Mouse (Mus musculus) heart, embryonic 14.5 days (tissue): Measurements from ENCODE around the gene Sulf2. TPM values are rescaled to one million over a fixed set of nuclear protein-coding genes. Genes with fewer than 3 reads are reported as not detected.

Experiments
- ATAC-seq: fragments of 200-750 bp; cut with Nextera tagmentation; 2 replicates; pipeline ENCODE4 v1.8.0; 2017; ENCODE audit warnings: low read depth, moderate TSS enrichment; ENCODE audit not compliant: insufficient number of reproducible peaks, insufficient read depth, low FRiP score
- H3K27ac ChIP-seq, 2 experiments: fragments of 200-500 bp in 1 of 2; fragments of 300-500 bp in 1 of 2; sonication (generic) in 1 of 2; replicated peaks in 1 of 2; 2 replicates each; pipeline ENCODE4 v1.5.1; 2012 to 2014; ENCODE audit warnings: low read depth in 2 of 2, low read length in 2 of 2, control low read depth in 1 of 2, mild to moderate bottlenecking in 1 of 2, mixed read lengths in 1 of 2; ENCODE audit not compliant: control insufficient read depth in 1 of 2, insufficient read depth in 1 of 2
- H3K27me3 ChIP-seq: fragments of 300-500 bp; sonication (generic); 2 replicates; pipeline ENCODE4 v1.6.1; 2014; ENCODE audit warnings: mild to moderate bottlenecking, low read length, control low read depth; ENCODE audit not compliant: control insufficient read depth, insufficient read depth
- H3K36me3 ChIP-seq: fragments of 300-500 bp; sonication (generic); 2 replicates; pipeline ENCODE4 v1.6.1; 2014; ENCODE audit warnings: mild to moderate bottlenecking, control low read depth, low read length, mixed read lengths; ENCODE audit not compliant: control insufficient read depth, insufficient read depth
- H3K4me1 ChIP-seq, 2 experiments: fragments of 200-500 bp in 1 of 2; fragments of 300-500 bp in 1 of 2; sonication (generic) in 1 of 2; 2 replicates each; pipeline ENCODE4 v1.6.1; 2012 to 2014; ENCODE audit warnings: low read length in 2 of 2, control low read depth in 1 of 2, mixed read lengths in 1 of 2; ENCODE audit not compliant: control insufficient read depth in 2 of 2, insufficient read depth in 2 of 2
- H3K4me2 ChIP-seq: fragments of 300-500 bp; sonication (generic); 2 replicates; pipeline ENCODE4 v1.6.1; 2014; ENCODE audit warnings: mild to moderate bottlenecking, low read length
- H3K4me3 ChIP-seq, 2 experiments: fragments of 200-500 bp in 1 of 2; fragments of 300-500 bp in 1 of 2; sonication (generic) in 1 of 2; 2 replicates each; pipeline ENCODE4 v1.5.1; 2012 to 2014; ENCODE audit warnings: low read length in 2 of 2, mild to moderate bottlenecking in 2 of 2, control low read depth in 1 of 2, low read depth in 1 of 2, moderate library complexity in 1 of 2; ENCODE audit not compliant: control insufficient read depth in 1 of 2, insufficient read depth in 1 of 2
- H3K9ac ChIP-seq: fragments of 300-500 bp; sonication (generic); 2 replicates; pipeline ENCODE4 v1.6.1; 2014; ENCODE audit warnings: mild to moderate bottlenecking, low read length
- H3K9me3 ChIP-seq: fragments of 300-500 bp; sonication (generic); 2 replicates; pipeline ENCODE4 v1.6.1; 2016; ENCODE audit warnings: low read length, control low read depth; ENCODE audit not compliant: control insufficient read depth
- WGBS: fragments of 180-500 bp; shearing (Covaris S2); extraction: QIAGEN DNeasy Blood & Tissue Kit; methylation state at CpG from one replicate; pipeline ENCODE4 v1.1.7; 2014; 5-methylcytosine and 5-hydroxymethylcytosine counted together
- polyA plus RNA-seq: library from polyadenylated mRNA; unstranded; fragments of >200 nt; fragmentation: Nextera tagmentation; extraction: Ambion mirVana; gene quantifications from 2 replicates; pipeline ENCODE4 v1.2.1, GENCODE M21; 2014

The Sulf2 gene
- polyA plus RNA-seq, 1 experiment from 2014 or later = 115 TPM

GRCm38 (mm10) chr2:166096300-166096699, 59.2 kb downstream of the Sulf2 start:
- Histone ChIP-seq H3K9me3 (no peaks in the 10 kb centered on the region), H3K36me3 (peaks cover 49% of the 10 kb centered on the region), H3K27ac (peak overlapping the region in 1 of 2 experiments; percentile 50; a peak in 2 of 4 replicates), H3K4me3 (no peak overlapping the region), H3K27me3 (no peaks in the 10 kb centered on the region), H3K4me2 (no peak overlapping the region), H3K9ac (no peak overlapping the region), H3K4me1 (peaks cover 32 to 51% of the 10 kb centered on the region in 2 experiments)
- 65% methylated on average over 6 of the region's 6 CpGs for WGBS
- ATAC-seq = no peak

- Histone ChIP-seq H3K36me3 (peaks cover 68% of the 10 kb centered on the region), H3K9me3 (no peaks in the 10 kb centered on the region), H3K27ac (no peak overlapping the region), H3K27me3 (no peaks in the 10 kb centered on the region), H3K4me1 (peaks cover 13 to 26% of the 10 kb centered on the region in 2 experiments), H3K4me2 (no peak overlapping the region), H3K9ac (no peak overlapping the region), H3K4me3 (no peak overlapping the region)
- ATAC-seq = no peak
- 91% methylated on average over 6 of the region's 6 CpGs for WGBS
These were observed 63.1 kb downstream of the Sulf2 start for GRCm38 (mm10) chr2:166092412-166092811.

GRCm38 (mm10) chr2:166091599-166091998, 63.9 kb downstream of the Sulf2 start:
- Histone ChIP-seq H3K27me3 (no peaks in the 10 kb centered on the region), H3K27ac (no peak overlapping the region), H3K9me3 (no peaks in the 10 kb centered on the region), H3K4me1 (peaks cover 13 to 23% of the 10 kb centered on the region in 2 experiments), H3K4me2 (no peak overlapping the region), H3K9ac (no peak overlapping the region), H3K4me3 (no peak overlapping the region), H3K36me3 (peaks cover 73% of the 10 kb centered on the region)
- ATAC-seq = no peak

GRCm38 (mm10) chr2:166090131-166090581, 65.3 kb downstream of the Sulf2 start:
- no peak overlapping the region for H3K4me3 ChIP-seq
- peak overlapping the region; percentile 42 to 70 for H3K27ac ChIP-seq
- peaks cover 83% of the 10 kb centered on the region for H3K36me3 ChIP-seq
- H3K4me1 ChIP-seq = peaks cover 10 to 12% of the 10 kb centered on the region in 2 experiments
- H3K27me3 ChIP-seq = no peaks in the 10 kb centered on the region
- H3K9me3 ChIP-seq = no peaks in the 10 kb centered on the region
- peak overlapping the region; percentile 30 for H3K9ac ChIP-seq
- 21% methylated on average over 7 of the region's 7 CpGs for WGBS
- ATAC-seq = 0 out of 2 replicates have a peak, but pooled peaks have one; percentile 7
- no peak overlapping the region for H3K4me2 ChIP-seq

GRCm38 (mm10) chr2:166088991-166089390, 66.5 kb downstream of the Sulf2 start:
- H3K4me1 ChIP-seq = peaks cover 10 to 12% of the 10 kb centered on the region in 2 experiments
- ATAC-seq = no peak
- peaks cover 79% of the 10 kb centered on the region for H3K36me3 ChIP-seq
- H3K9me3 ChIP-seq = no peaks in the 10 kb centered on the region
- H3K27ac ChIP-seq = no peak overlapping the region
- WGBS = 84% methylated on average over 9 of the region's 9 CpGs
- H3K4me3 ChIP-seq = no peak overlapping the region
- H3K4me2 ChIP-seq = no peak overlapping the region
- no peaks in the 10 kb centered on the region for H3K27me3 ChIP-seq
- H3K9ac ChIP-seq = no peak overlapping the region

GRCm38 (mm10) chr2:166086457-166087233, 68.8 kb downstream of the Sulf2 start:
- peaks cover 15 to 32% of the 10 kb centered on the region in 2 experiments for H3K4me1 ChIP-seq
- H3K9ac ChIP-seq = no peak overlapping the region
- H3K4me2 ChIP-seq = no peak overlapping the region
- WGBS = 80% methylated on average over 29 of the region's 29 CpGs
- no peak overlapping the region for H3K27ac ChIP-seq
- peaks cover 73% of the 10 kb centered on the region for H3K36me3 ChIP-seq
- no peaks in the 10 kb centered on the region for H3K9me3 ChIP-seq
- no peaks in the 10 kb centered on the region for H3K27me3 ChIP-seq
- no peak for ATAC-seq
- no peak overlapping the region for H3K4me3 ChIP-seq

GRCm38 (mm10) chr2:166085780-166086179, 69.7 kb downstream of the Sulf2 start:
- 93% methylated on average over 10 of the region's 10 CpGs for WGBS
- H3K9ac ChIP-seq = no peak overlapping the region
- peaks cover 64% of the 10 kb centered on the region for H3K36me3 ChIP-seq
- H3K27me3 ChIP-seq = no peaks in the 10 kb centered on the region
- no peak for ATAC-seq
- H3K4me3 ChIP-seq = no peak overlapping the region
- H3K4me2 ChIP-seq = no peak overlapping the region
- H3K4me1 ChIP-seq = peaks cover 21 to 39% of the 10 kb centered on the region in 2 experiments
- no peaks in the 10 kb centered on the region for H3K9me3 ChIP-seq
- H3K27ac ChIP-seq = no peak overlapping the region
